In the genomic region with DNA sequence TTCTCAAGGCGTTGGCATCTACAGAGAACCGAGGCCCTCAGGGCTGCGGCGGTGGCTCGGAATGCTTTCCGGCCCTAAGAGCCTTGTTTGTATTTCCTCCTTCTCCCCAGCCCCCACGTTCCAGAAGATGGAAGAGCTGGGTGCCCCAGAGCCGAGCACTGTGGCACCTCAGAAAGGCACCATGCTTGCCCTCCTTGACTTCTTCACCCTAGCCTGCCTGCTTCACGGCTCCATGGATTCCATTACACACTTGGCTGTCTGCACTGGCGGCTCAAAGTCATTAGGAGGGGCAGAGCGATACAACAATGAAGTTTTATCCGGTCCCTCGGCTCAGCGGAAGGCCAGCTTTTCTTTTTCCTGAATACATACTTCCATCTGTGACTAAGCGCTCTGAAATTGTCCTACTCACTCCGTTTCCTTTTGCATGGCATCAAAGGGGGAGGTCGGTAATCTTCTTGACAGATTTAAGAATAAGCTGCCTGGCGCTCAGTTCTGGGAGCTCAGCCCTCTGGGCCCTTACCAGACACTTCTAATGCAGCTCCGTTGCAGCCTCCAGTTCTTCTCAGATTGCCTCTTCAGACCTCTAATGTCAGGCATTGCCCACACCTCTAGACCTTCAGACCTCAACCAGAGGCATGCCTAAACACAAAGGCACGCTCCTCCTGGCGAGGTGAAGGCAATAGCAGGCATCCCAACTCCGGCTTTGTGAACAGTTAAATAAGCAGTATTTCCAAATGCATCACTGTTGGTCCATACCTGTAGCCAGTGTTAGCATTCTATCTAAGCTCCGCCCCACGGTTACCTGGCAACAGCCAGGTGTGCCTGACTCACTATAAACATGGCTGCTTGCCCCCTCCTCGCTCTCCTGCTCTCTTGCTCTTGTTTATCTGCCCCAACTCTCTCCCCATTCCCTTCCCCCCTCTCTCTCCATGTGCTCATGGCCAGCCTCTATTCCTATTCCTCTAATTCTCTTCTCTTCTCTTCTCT, we compare ENCODE assay signal across 9 mouse cellular contexts.
A peak's percentile ranks its signal among the peaks of the same experiment; 100 is the strongest.
DNase-seq lines count a peak whose midpoint lies in the region; ATAC-seq lines count a peak whose summit lies in the region.
"Had no signal": no experiment of that assay in that cellular context is flagged by ENCODE, and none has a peak within 500 bp of the region (broad histone marks: within the 10 kb centered on the region; RNA-seq: fewer than 3 reads in every experiment).

No protein-coding gene starts in this region.

- 0 out of 2 replicates have a peak overlapping the region, but pooled peaks have one; percentile 8 for H3K4me2 ChIP-seq in heart, embryonic 14.5 days (ENCODE audit: low read length)
- H3K4me2 ChIP-seq: limb, embryonic 12.5 days had no signal

- H3K4me1 ChIP-seq in heart, embryonic 14.5 days (ENCODE audit: control insufficient read depth in 2 of 2, insufficient read depth in 2 of 2, low read length in 2 of 2) = no peaks in the 10 kb centered on the region
- H3K4me1 ChIP-seq: limb, embryonic 12.5 days had no signal

- no peak for ATAC-seq in heart, embryonic 14.5 days (ENCODE audit: insufficient number of reproducible peaks, insufficient read depth, low FRiP score, low read depth)

- H3K9me3 ChIP-seq in heart, embryonic 14.5 days (ENCODE audit: control insufficient read depth, low read length) = peaks cover 3% of the 10 kb centered on the region; the same call in 1 of the 2 replicates
- H3K9me3 ChIP-seq: limb, embryonic 12.5 days had no signal

- WGBS in heart, embryonic 14.5 days = 64% methylated on average over 25 of the region's 25 CpGs

- no peak overlapping the region for H3K9ac ChIP-seq in heart, embryonic 14.5 days (ENCODE audit: low read length)
- H3K9ac ChIP-seq: limb, embryonic 12.5 days had no signal

- H3K4me3 ChIP-seq in heart, embryonic 14.5 days (ENCODE audit: control insufficient read depth in 1 of 2, insufficient read depth in 1 of 2, low read depth in 1 of 2, low read length in 2 of 2) = no peak overlapping the region
- H3K4me3 ChIP-seq: limb, embryonic 12.5 days had no signal

- peak overlapping the region; percentile 54 to 73 for H3K27ac ChIP-seq in heart, embryonic 14.5 days (replicated peaks in 1 of 2; ENCODE audit: control insufficient read depth in 1 of 2, insufficient read depth in 1 of 2, low read depth in 2 of 2, low read length in 2 of 2)
- H3K27ac ChIP-seq: limb, embryonic 12.5 days had no signal

- H3K27me3 ChIP-seq in heart, embryonic 14.5 days (ENCODE audit: control insufficient read depth, insufficient read depth, low read length) = no peaks in the 10 kb centered on the region
- H3K27me3 ChIP-seq: limb, embryonic 12.5 days had no signal

- DNase-seq in heart, adult 11 months = peak; percentile 87
- no peak for DNase-seq in heart, adult 9 months (ENCODE audit: low spot score in 2 of 2)
- peak; percentile 21 for DNase-seq in brain, adult 2 months (ENCODE audit: low read depth, low spot score)
- peak; percentile 19 for DNase-seq in mesoderm, embryonic 11.5 days (ENCODE audit: low read depth, low spot score)
- no peak for DNase-seq in spleen, postnatal 36 days (ENCODE audit: low spot score in 2 of 2)
- DNase-seq in T-cell, adult 2 months (ENCODE audit: low spot score) = no peak
- no peak for DNase-seq in spleen, adult 12 weeks (ENCODE audit: low spot score)

- H3K36me3 ChIP-seq in heart, embryonic 14.5 days (ENCODE audit: control insufficient read depth, insufficient read depth, low read length) = no peaks in the 10 kb centered on the region
- H3K36me3 ChIP-seq: limb, embryonic 12.5 days had no signal

Comparison
In these comparisons a context has a peak if more than half of its experiments do, and no peak if none do; other contexts are left out.
1. DNase-seq: peak in heart, adult 11 months (single experiment), brain, adult 2 months (single experiment) and mesoderm, embryonic 11.5 days (single experiment); none in heart, adult 9 months (0 of 2), spleen, postnatal 36 days (0 of 2), T-cell, adult 2 months (single experiment) and spleen, adult 12 weeks (single experiment).